Mouse (Mus musculus): ENCODE measurements at regions not wholly inside any gene's neighbourhood (a gene's known extent, or its start where the extent isn't known, plus 50 kb on each side); places are given as distances from the start of the nearest gene placed in this dataset.

GRCm38 (mm10) chr1:35858342-35858741, 209.9 kb upstream of the Hs6st1 start:
- H3K27me3 ChIP-seq (ENCODE audit: control insufficient read depth, insufficient read depth, low read length): no peaks in the 10 kb centered on the region
- no peak for ATAC-seq (ENCODE audit: low FRiP score, low TSS enrichment)
- H3K36me3 ChIP-seq (ENCODE audit: control insufficient read depth, insufficient read depth, low read length): no peaks in the 10 kb centered on the region
- H3K27ac ChIP-seq (ENCODE audit: low read depth, low read length): no peak overlapping the region
- H3K4me1 ChIP-seq (ENCODE audit: control insufficient read depth, insufficient read depth, low read length): no peaks in the 10 kb centered on the region
- H3K9ac ChIP-seq (ENCODE audit: low read depth, low read length): no peak overlapping the region
- no peaks in the 10 kb centered on the region for H3K9me3 ChIP-seq (ENCODE audit: control insufficient read depth, low read length)
- no peak overlapping the region for H3K4me3 ChIP-seq (ENCODE audit: low read length)
- no peak overlapping the region for H3K4me2 ChIP-seq (replicated peaks; ENCODE audit: low read depth, low read length)
- WGBS: 58% methylated on average over 3 of the region's 3 CpGs

GRCm38 (mm10) chr1:35860779-35861178, 207.4 kb upstream of the Hs6st1 start:
- H3K27ac ChIP-seq (ENCODE audit: low read depth, low read length): no peak overlapping the region
- no peaks in the 10 kb centered on the region for H3K4me1 ChIP-seq (ENCODE audit: control insufficient read depth, insufficient read depth, low read length)
- no peaks in the 10 kb centered on the region for H3K9me3 ChIP-seq (ENCODE audit: control insufficient read depth, low read length)
- H3K4me3 ChIP-seq (ENCODE audit: low read length): no peak overlapping the region
- H3K27me3 ChIP-seq (ENCODE audit: control insufficient read depth, insufficient read depth, low read length): no peaks in the 10 kb centered on the region
- no peaks in the 10 kb centered on the region for H3K36me3 ChIP-seq (ENCODE audit: control insufficient read depth, insufficient read depth, low read length)
- ATAC-seq (ENCODE audit: low FRiP score, low TSS enrichment): no peak
- no peak overlapping the region for H3K9ac ChIP-seq (ENCODE audit: low read depth, low read length)
- no peak overlapping the region for H3K4me2 ChIP-seq (replicated peaks; ENCODE audit: low read depth, low read length)
- WGBS: 91% methylated on average over 5 of the region's 5 CpGs

GRCm38 (mm10) chr1:35862196-35862595, 206.0 kb upstream of the Hs6st1 start:
- Histone ChIP-seq H3K9ac (ENCODE audit: low read depth, low read length) (no peak overlapping the region), H3K4me1 (ENCODE audit: control insufficient read depth, insufficient read depth, low read length) (no peaks in the 10 kb centered on the region), H3K4me2 (replicated peaks; ENCODE audit: low read depth, low read length) (no peak overlapping the region), H3K9me3 (ENCODE audit: control insufficient read depth, low read length) (no peaks in the 10 kb centered on the region), H3K4me3 (ENCODE audit: low read length) (no peak overlapping the region), H3K36me3 (ENCODE audit: control insufficient read depth, insufficient read depth, low read length) (no peaks in the 10 kb centered on the region), H3K27ac (ENCODE audit: low read depth, low read length) (no peak overlapping the region), H3K27me3 (ENCODE audit: control insufficient read depth, insufficient read depth, low read length) (no peaks in the 10 kb centered on the region)
- WGBS: 74% methylated on average over 5 of the region's 5 CpGs
- no peak for ATAC-seq (ENCODE audit: low FRiP score, low TSS enrichment)

GRCm38 (mm10) chr1:35862661-35863060, 205.5 kb upstream of the Hs6st1 start:
- Histone ChIP-seq H3K9ac (ENCODE audit: low read depth, low read length) (no peak overlapping the region), H3K9me3 (ENCODE audit: control insufficient read depth, low read length) (no peaks in the 10 kb centered on the region), H3K4me2 (replicated peaks; ENCODE audit: low read depth, low read length) (no peak overlapping the region), H3K36me3 (ENCODE audit: control insufficient read depth, insufficient read depth, low read length) (no peaks in the 10 kb centered on the region), H3K4me1 (ENCODE audit: control insufficient read depth, insufficient read depth, low read length) (no peaks in the 10 kb centered on the region), H3K27me3 (ENCODE audit: control insufficient read depth, insufficient read depth, low read length) (no peaks in the 10 kb centered on the region), H3K4me3 (ENCODE audit: low read length) (no peak overlapping the region), H3K27ac (ENCODE audit: low read depth, low read length) (no peak overlapping the region)
- no peak for ATAC-seq (ENCODE audit: low FRiP score, low TSS enrichment)
- WGBS: 84% methylated on average over 2 of the region's 2 CpGs

GRCm38 (mm10) chr1:35864246-35864645, 204.0 kb upstream of the Hs6st1 start:
- H3K27ac ChIP-seq (ENCODE audit: low read depth, low read length): no peak overlapping the region
- no peak for ATAC-seq (ENCODE audit: low FRiP score, low TSS enrichment)
- no peaks in the 10 kb centered on the region for H3K9me3 ChIP-seq (ENCODE audit: control insufficient read depth, low read length)
- 89% methylated on average over 9 of the region's 9 CpGs for WGBS
- no peaks in the 10 kb centered on the region for H3K27me3 ChIP-seq (ENCODE audit: control insufficient read depth, insufficient read depth, low read length)
- no peaks in the 10 kb centered on the region for H3K36me3 ChIP-seq (ENCODE audit: control insufficient read depth, insufficient read depth, low read length)
- no peaks in the 10 kb centered on the region for H3K4me1 ChIP-seq (ENCODE audit: control insufficient read depth, insufficient read depth, low read length)
- H3K4me3 ChIP-seq (ENCODE audit: low read length): no peak overlapping the region
- H3K4me2 ChIP-seq (replicated peaks; ENCODE audit: low read depth, low read length): no peak overlapping the region
- no peak overlapping the region for H3K9ac ChIP-seq (ENCODE audit: low read depth, low read length)

GRCm38 (mm10) chr1:35865263-35865662, 202.9 kb upstream of the Hs6st1 start:
- Histone ChIP-seq H3K4me2 (replicated peaks; ENCODE audit: low read depth, low read length) (no peak overlapping the region), H3K4me1 (ENCODE audit: control insufficient read depth, insufficient read depth, low read length) (0 out of 2 replicates have a peak, but pooled peaks cover 3% of the 10 kb centered on the region), H3K27me3 (ENCODE audit: control insufficient read depth, insufficient read depth, low read length) (no peaks in the 10 kb centered on the region), H3K4me3 (ENCODE audit: low read length) (no peak overlapping the region), H3K9me3 (ENCODE audit: control insufficient read depth, low read length) (no peaks in the 10 kb centered on the region), H3K9ac (ENCODE audit: low read depth, low read length) (no peak overlapping the region), H3K36me3 (ENCODE audit: control insufficient read depth, insufficient read depth, low read length) (no peaks in the 10 kb centered on the region), H3K27ac (ENCODE audit: low read depth, low read length) (no peak overlapping the region)
- 86% methylated on average over 6 of the region's 6 CpGs for WGBS
- ATAC-seq (ENCODE audit: low FRiP score, low TSS enrichment): no peak

- 81% methylated on average over 12 of the region's 12 CpGs for WGBS
- Histone ChIP-seq H3K27ac (ENCODE audit: low read depth, low read length) (no peak overlapping the region), H3K27me3 (ENCODE audit: control insufficient read depth, insufficient read depth, low read length) (no peaks in the 10 kb centered on the region), H3K4me2 (replicated peaks; ENCODE audit: low read depth, low read length) (no peak overlapping the region), H3K4me1 (ENCODE audit: control insufficient read depth, insufficient read depth, low read length) (0 out of 2 replicates have a peak, but pooled peaks cover 3% of the 10 kb centered on the region), H3K9me3 (ENCODE audit: control insufficient read depth, low read length) (no peaks in the 10 kb centered on the region), H3K4me3 (ENCODE audit: low read length) (no peak overlapping the region), H3K9ac (ENCODE audit: low read depth, low read length) (no peak overlapping the region), H3K36me3 (ENCODE audit: control insufficient read depth, insufficient read depth, low read length) (no peaks in the 10 kb centered on the region)
- ATAC-seq (ENCODE audit: low FRiP score, low TSS enrichment): no peak
Measured at GRCm38 (mm10) chr1:35866643-35867042, 201.6 kb upstream of the Hs6st1 start.

GRCm38 (mm10) chr1:35869381-35870143, 198.6 kb upstream of the Hs6st1 start:
- Histone ChIP-seq H3K9ac (ENCODE audit: low read depth, low read length) (no peak overlapping the region), H3K27ac (ENCODE audit: low read depth, low read length) (no peak overlapping the region), H3K36me3 (ENCODE audit: control insufficient read depth, insufficient read depth, low read length) (no peaks in the 10 kb centered on the region), H3K27me3 (ENCODE audit: control insufficient read depth, insufficient read depth, low read length) (no peaks in the 10 kb centered on the region), H3K9me3 (ENCODE audit: control insufficient read depth, low read length) (no peaks in the 10 kb centered on the region), H3K4me3 (ENCODE audit: low read length) (no peak overlapping the region), H3K4me1 (ENCODE audit: control insufficient read depth, insufficient read depth, low read length) (0 out of 2 replicates have a peak, but pooled peaks cover 3% of the 10 kb centered on the region), H3K4me2 (replicated peaks; ENCODE audit: low read depth, low read length) (no peak overlapping the region)
- 50% methylated on average over 17 of the region's 17 CpGs for WGBS
- peak; percentile 83 for ATAC-seq (ENCODE audit: low FRiP score, low TSS enrichment)

- Histone ChIP-seq H3K27me3 (ENCODE audit: control insufficient read depth, insufficient read depth, low read length) (no peaks in the 10 kb centered on the region), H3K4me2 (replicated peaks; ENCODE audit: low read depth, low read length) (no peak overlapping the region), H3K27ac (ENCODE audit: low read depth, low read length) (no peak overlapping the region), H3K4me3 (ENCODE audit: low read length) (no peak overlapping the region), H3K9ac (ENCODE audit: low read depth, low read length) (no peak overlapping the region), H3K4me1 (ENCODE audit: control insufficient read depth, insufficient read depth, low read length) (0 out of 2 replicates have a peak, but pooled peaks cover 3% of the 10 kb centered on the region), H3K36me3 (ENCODE audit: control insufficient read depth, insufficient read depth, low read length) (no peaks in the 10 kb centered on the region), H3K9me3 (ENCODE audit: control insufficient read depth, low read length) (no peaks in the 10 kb centered on the region)
- no peak for ATAC-seq (ENCODE audit: low FRiP score, low TSS enrichment)
- WGBS: 83% methylated on average over 9 of the region's 9 CpGs
Measured at GRCm38 (mm10) chr1:35870144-35870827, 197.9 kb upstream of the Hs6st1 start.

Data from kidney, embryonic 14.5 days (tissue).